Mouse (Mus musculus): ENCODE results near the gene Dab2ip.

DNA sequence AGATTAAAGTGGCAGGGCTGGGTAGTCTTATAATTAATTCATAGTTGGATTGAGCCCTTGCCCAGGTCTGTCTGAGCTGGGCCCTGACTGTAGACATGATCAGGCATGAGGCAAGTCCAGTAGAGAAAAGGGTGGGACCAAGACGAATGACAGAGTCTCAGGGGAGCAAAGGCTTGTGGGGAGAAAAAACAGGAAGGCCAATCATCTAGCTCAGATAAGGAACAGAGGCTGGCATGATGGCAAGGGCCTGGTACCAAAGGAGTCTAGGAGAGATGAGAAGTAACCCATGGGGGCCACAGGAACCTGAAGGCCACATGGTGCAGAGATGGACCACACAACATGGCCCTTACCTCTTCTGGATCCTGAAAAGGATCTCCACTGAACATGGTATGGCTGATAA is 158.1 kb downstream of the Dab2ip start:
- TF ChIP-seq POLR2A (IDR thresholded peaks at IDR 0.05; ENCODE audit: borderline replicate concordance, low read depth, low read length) (no peak), CTCF (IDR thresholded peaks at IDR 0.05; ENCODE audit: low read depth, low read length) (no peak)
